Mouse (Mus musculus): Measurements from ENCODE around the gene Plac1. TPM values are rescaled to one million over a fixed set of nuclear protein-coding genes. Genes with fewer than 3 reads are reported as not detected.
A peak's percentile ranks its signal among the peaks of the same experiment; 100 is the strongest.
"Not testable (repeated sequence)": the region's sequence is repeated elsewhere in the genome, so short reads cannot be mapped to it uniquely, and the experiment has no call there.

Gene Plac1
- polyA plus RNA-seq, 1 experiment from 2014 or later = 4.6 TPM

- Histone ChIP-seq H3K4me1 (ENCODE audit: control insufficient read depth, insufficient read depth, low read length) (peaks cover 4% of the 10 kb centered on the region; the same call in 1 of the 2 replicates), H3K9ac (ENCODE audit: low read length) (no peak overlapping the region), H3K4me2 (ENCODE audit: low read depth, low read length) (no peak overlapping the region), H3K36me3 (ENCODE audit: control insufficient read depth, insufficient read depth) (no peaks in the 10 kb centered on the region), H3K27ac (ENCODE audit: low read length) (no peak overlapping the region), H3K9me3 (replicated peaks; ENCODE audit: control insufficient read depth, low read length) (no peaks in the 10 kb centered on the region), H3K4me3 (ENCODE audit: low read length) (no peak overlapping the region), H3K27me3 (ENCODE audit: control insufficient read depth, insufficient read depth, low read length) (no peaks in the 10 kb centered on the region)
- ATAC-seq (replicated peaks; ENCODE audit: extremely low read depth, insufficient read depth, low FRiP score) = no peak
- 45% methylated on average over 5 of the region's 5 CpGs for WGBS
Measured at GRCm38 (mm10) chrX:53039651-53040050, 200.3 kb downstream of the Plac1 start.

- Histone ChIP-seq H3K9ac (ENCODE audit: low read length) (no peak overlapping the region), H3K4me3 (ENCODE audit: low read length) (no peak overlapping the region), H3K4me1 (ENCODE audit: control insufficient read depth, insufficient read depth, low read length) (0 out of 2 replicates have a peak, but pooled peaks cover 3% of the 10 kb centered on the region), H3K36me3 (ENCODE audit: control insufficient read depth, insufficient read depth) (no peaks in the 10 kb centered on the region), H3K4me2 (ENCODE audit: low read depth, low read length) (no peak overlapping the region), H3K9me3 (replicated peaks; ENCODE audit: control insufficient read depth, low read length) (no peaks in the 10 kb centered on the region), H3K27ac (ENCODE audit: low read length) (no peak overlapping the region), H3K27me3 (ENCODE audit: control insufficient read depth, insufficient read depth, low read length) (no peaks in the 10 kb centered on the region)
- 87% methylated on average over 4 of the region's 4 CpGs for WGBS
- no peak for ATAC-seq (replicated peaks; ENCODE audit: extremely low read depth, insufficient read depth, low FRiP score)
Measured at GRCm38 (mm10) chrX:53038194-53038593, 201.7 kb downstream of the Plac1 start.

GRCm38 (mm10) chrX:53029559-53029958 lies 210.4 kb downstream of the Plac1 start:
- H3K9ac ChIP-seq (ENCODE audit: low read length) = no peak overlapping the region
- H3K4me3 ChIP-seq (ENCODE audit: low read length) = no peak overlapping the region
- H3K4me2 ChIP-seq (ENCODE audit: low read depth, low read length) = no peak overlapping the region
- H3K9me3 ChIP-seq (replicated peaks; ENCODE audit: control insufficient read depth, low read length) = no peaks in the 10 kb centered on the region
- no peaks in the 10 kb centered on the region for H3K4me1 ChIP-seq (ENCODE audit: control insufficient read depth, insufficient read depth, low read length)
- WGBS = 54% methylated on average over 5 of the region's 5 CpGs
- no peaks in the 10 kb centered on the region for H3K27me3 ChIP-seq (ENCODE audit: control insufficient read depth, insufficient read depth, low read length)
- no peak overlapping the region for H3K27ac ChIP-seq (ENCODE audit: low read length)
- no peaks in the 10 kb centered on the region for H3K36me3 ChIP-seq (ENCODE audit: control insufficient read depth, insufficient read depth)
- no peak for ATAC-seq (replicated peaks; ENCODE audit: extremely low read depth, insufficient read depth, low FRiP score)

- H3K4me1 ChIP-seq (ENCODE audit: control insufficient read depth, insufficient read depth, low read length) = no peaks in the 10 kb centered on the region
- H3K27ac ChIP-seq (ENCODE audit: low read length) = no peak overlapping the region
- no peaks in the 10 kb centered on the region; the same call in 1 of the 2 replicates for H3K36me3 ChIP-seq (ENCODE audit: control insufficient read depth, insufficient read depth)
- no peak overlapping the region for H3K9ac ChIP-seq (ENCODE audit: low read length)
- H3K4me3 ChIP-seq (ENCODE audit: low read length) = no peak overlapping the region
- H3K4me2 ChIP-seq (ENCODE audit: low read depth, low read length) = no peak overlapping the region
- WGBS = 50% methylated on average over 11 of the region's 11 CpGs
- no peaks in the 10 kb centered on the region for H3K27me3 ChIP-seq (ENCODE audit: control insufficient read depth, insufficient read depth, low read length)
- H3K9me3 ChIP-seq (replicated peaks; ENCODE audit: control insufficient read depth, low read length) = no peaks in the 10 kb centered on the region
- no peak for ATAC-seq (replicated peaks; ENCODE audit: extremely low read depth, insufficient read depth, low FRiP score)
Measured at GRCm38 (mm10) chrX:53025471-53026223, 214.3 kb downstream of the Plac1 start.

- not testable (repeated sequence) for H3K4me1 ChIP-seq (ENCODE audit: control insufficient read depth, insufficient read depth, low read length); H3K9me3 ChIP-seq (replicated peaks; ENCODE audit: control insufficient read depth, low read length); H3K4me2 ChIP-seq (ENCODE audit: low read depth, low read length); ATAC-seq (replicated peaks; ENCODE audit: extremely low read depth, insufficient read depth, low FRiP score); H3K4me3 ChIP-seq (ENCODE audit: low read length); H3K9ac ChIP-seq (ENCODE audit: low read length); H3K27me3 ChIP-seq (ENCODE audit: control insufficient read depth, insufficient read depth, low read length); H3K36me3 ChIP-seq (ENCODE audit: control insufficient read depth, insufficient read depth); H3K27ac ChIP-seq (ENCODE audit: low read length)
- 22% methylated on average over 3 of the region's 3 CpGs for WGBS
Measured at GRCm38 (mm10) chrX:53024268-53024667, 215.6 kb downstream of the Plac1 start.

- no peaks in the 10 kb centered on the region; the same call in 1 of the 2 replicates for H3K36me3 ChIP-seq (ENCODE audit: control insufficient read depth, insufficient read depth)
- H3K4me1 ChIP-seq (ENCODE audit: control insufficient read depth, insufficient read depth, low read length) = no peaks in the 10 kb centered on the region
- no peak overlapping the region for H3K27ac ChIP-seq (ENCODE audit: low read length)
- 71% methylated on average over 2 of the region's 2 CpGs for WGBS
- no peak overlapping the region for H3K4me2 ChIP-seq (ENCODE audit: low read depth, low read length)
- no peak overlapping the region for H3K4me3 ChIP-seq (ENCODE audit: low read length)
- no peak for ATAC-seq (replicated peaks; ENCODE audit: extremely low read depth, insufficient read depth, low FRiP score)
- H3K9ac ChIP-seq (ENCODE audit: low read length) = no peak overlapping the region
- no peaks in the 10 kb centered on the region for H3K9me3 ChIP-seq (replicated peaks; ENCODE audit: control insufficient read depth, low read length)
- no peaks in the 10 kb centered on the region for H3K27me3 ChIP-seq (ENCODE audit: control insufficient read depth, insufficient read depth, low read length)
Measured at GRCm38 (mm10) chrX:53023021-53023420, 216.9 kb downstream of the Plac1 start.

MicroRNA genes within 50 kb of the gene (microRNA counts, 519-probe panel; counts per million panel counts)
- microRNA mmu-miR-322 = 4,152 counts per million, percentile 96 among the panel's probes with 10 or more counts
- 3,159 counts per million, percentile 83 among the panel's probes with 10 or more counts for microRNA mmu-miR-351
- microRNA mmu-miR-450a-3p = 1,826 counts per million, percentile 16 among the panel's probes with 10 or more counts
- microRNA mmu-miR-450a-5p = 4,085 counts per million, percentile 95 among the panel's probes with 10 or more counts
- 2,979 counts per million, percentile 77 among the panel's probes with 10 or more counts for microRNA mmu-miR-450b-3p
- 1,933 counts per million, percentile 18 among the panel's probes with 10 or more counts for microRNA mmu-miR-450b-5p
- microRNA mmu-miR-503 = 2,859 counts per million, percentile 73 among the panel's probes with 10 or more counts
- microRNA mmu-miR-542-3p = 2,692 counts per million, percentile 69 among the panel's probes with 10 or more counts
- 3,106 counts per million, percentile 81 among the panel's probes with 10 or more counts for microRNA mmu-miR-542-5p

Small RNA genes lying within 50 kb of the gene (microRNA-seq; reads per million reads assigned to microRNA genes)
- gene Mir322 (97,223 reads per million, percentile 100 among the genes with 10 or more reads in this experiment), gene Mir351 (34,929 reads per million, percentile 98 among the genes with 10 or more reads in this experiment), gene Mir450-1 (107 reads per million, percentile 52 among the genes with 10 or more reads in this experiment), gene Mir450-2 (45.6 reads per million, percentile 43 among the genes with 10 or more reads in this experiment), gene Mir450b (790 reads per million, percentile 77 among the genes with 10 or more reads in this experiment), gene Mir503 (2,583 reads per million, percentile 86 among the genes with 10 or more reads in this experiment), gene Mir542 (3,461 reads per million, percentile 90 among the genes with 10 or more reads in this experiment)

Other genes starting within 250 kb of the Plac1 start
- gene Fam122b, start 29.7 kb upstream of the Plac1 start, polyA plus RNA-seq (2015; fragmentation: Nextera tagmentation; extraction: Ambion mirVana) = 21.4 and 24.5 TPM in 2 replicates
- gene Fam122c, start 33.3 kb upstream of the Plac1 start, polyA plus RNA-seq (2015; fragmentation: Nextera tagmentation; extraction: Ambion mirVana) = not detected in 2 replicates
- gene Mospd1, start 130.4 kb upstream of the Plac1 start, polyA plus RNA-seq (2015; fragmentation: Nextera tagmentation; extraction: Ambion mirVana) = 56.9 and 71.6 TPM in 2 replicates
- gene Etd, start 194.8 kb upstream of the Plac1 start, polyA plus RNA-seq (2015; fragmentation: Nextera tagmentation; extraction: Ambion mirVana) = not detected in 2 replicates

Data from heart, embryonic 16.5 days (tissue).